Mouse (Mus musculus) lung, adult 2 months (tissue): ENCODE measurements at regions not wholly inside any gene's neighbourhood (a gene's known extent, or its start where the extent isn't known, plus 50 kb on each side); places are given as distances from the start of the nearest gene placed in this dataset.

Source experiments
- DNase-seq: peaks from one replicate; pipeline ENCODE4 v3.0.0; 2022
- H3K4me1 ChIP-seq: fragments of 200-500 bp; 2 replicates; pipeline ENCODE4 v1.6.1; 2011; ENCODE audit warnings: low read length; ENCODE audit not compliant: control insufficient read depth, insufficient read depth
- H3K4me3 ChIP-seq: fragments of 200-500 bp; replicated peaks from 2 replicates; pipeline ENCODE3; 2011; ENCODE audit warnings: low read depth, mild to moderate bottlenecking, control low read depth, low read length; ENCODE audit errors: extremely low read depth
- CTCF ChIP-seq: fragments of 200-500 bp; IDR thresholded peaks from 2 replicates; pipeline ENCODE4 v1.5.1; 2011; ENCODE audit warnings: mild to moderate bottlenecking, low read length, control low read depth; ENCODE audit not compliant: insufficient read depth
- POLR2A ChIP-seq: fragments of 200-500 bp; IDR thresholded peaks from 2 replicates; pipeline ENCODE4 v1.6.1; 2011; ENCODE audit warnings: low read depth, mild to moderate bottlenecking, control low read depth, low read length, borderline replicate concordance; ENCODE audit errors: extremely low read depth
- WGBS: fragments of 180-500 bp; shearing (Covaris S2); methylation state at CpG from one replicate; pipeline ENCODE4 v1.1.7; 2018; 5-methylcytosine and 5-hydroxymethylcytosine counted together

DNA sequence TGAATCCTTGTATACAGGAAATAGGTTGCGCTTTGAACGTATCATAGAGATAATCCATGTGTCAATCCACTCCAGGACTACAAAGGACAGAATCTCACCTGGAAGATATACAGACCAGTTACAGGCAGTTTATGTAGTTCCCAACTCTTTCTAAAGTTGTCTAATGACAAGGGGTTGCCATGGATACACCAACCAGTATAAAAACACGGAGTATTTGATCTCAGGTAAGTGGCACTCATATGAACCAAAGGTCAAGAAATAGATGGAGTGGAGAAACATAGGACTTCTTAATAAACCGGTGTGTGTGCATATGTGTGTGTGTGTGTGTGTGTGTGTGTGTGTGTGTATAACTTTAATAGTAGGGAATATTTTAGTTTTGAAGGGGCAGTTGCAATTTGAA, 266.0 kb upstream of the Arrdc4 start:
- WGBS: 60% methylated on average over 4 of the region's 4 CpGs

DNA sequence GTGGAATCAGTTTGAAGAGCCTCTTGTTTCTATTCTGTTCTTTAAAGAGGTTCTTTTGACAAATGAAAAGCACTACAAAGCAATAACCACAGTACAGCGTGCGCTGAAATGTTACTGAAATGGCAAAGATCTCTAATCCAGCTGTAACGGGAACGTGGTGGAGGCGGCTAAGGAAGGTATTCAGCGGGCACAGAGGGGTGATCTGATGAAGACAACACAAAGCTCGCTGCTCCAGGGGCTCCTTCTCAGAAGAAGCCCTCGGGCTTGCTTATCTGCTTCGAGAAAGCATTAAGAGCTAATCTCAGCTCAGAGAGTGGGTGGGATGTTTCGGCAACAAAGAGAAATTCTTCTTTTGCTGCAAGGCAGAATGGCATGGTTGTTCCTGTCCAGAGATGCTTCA, 258.2 kb upstream of the Arrdc4 start:
- TF ChIP-seq CTCF: no peak
- no peak for TF ChIP-seq POLR2A
- H3K4me1 ChIP-seq: no peaks in the 10 kb centered on the region
- 68% methylated on average over 10 of the region's 10 CpGs for WGBS
- no peak for DNase-seq
- H3K4me3 ChIP-seq: no peak overlapping the region

More for the DNA sequence above, 266.0 kb upstream of the Arrdc4 start:
- no peaks in the 10 kb centered on the region for H3K4me1 ChIP-seq
- no peak overlapping the region for H3K4me3 ChIP-seq
- no peak for DNase-seq
- TF ChIP-seq POLR2A: no peak
- TF ChIP-seq CTCF: no peak

GRCm38 (mm10) chr7:68988061-68988460, 239.0 kb upstream of the Arrdc4 start:
- TF ChIP-seq POLR2A (no peak), CTCF (no peak)
- no peak overlapping the region for H3K4me3 ChIP-seq
- no peak for DNase-seq
- H3K4me1 ChIP-seq: no peaks in the 10 kb centered on the region
- WGBS: 88% methylated on average over 4 of the region's 4 CpGs

DNA sequence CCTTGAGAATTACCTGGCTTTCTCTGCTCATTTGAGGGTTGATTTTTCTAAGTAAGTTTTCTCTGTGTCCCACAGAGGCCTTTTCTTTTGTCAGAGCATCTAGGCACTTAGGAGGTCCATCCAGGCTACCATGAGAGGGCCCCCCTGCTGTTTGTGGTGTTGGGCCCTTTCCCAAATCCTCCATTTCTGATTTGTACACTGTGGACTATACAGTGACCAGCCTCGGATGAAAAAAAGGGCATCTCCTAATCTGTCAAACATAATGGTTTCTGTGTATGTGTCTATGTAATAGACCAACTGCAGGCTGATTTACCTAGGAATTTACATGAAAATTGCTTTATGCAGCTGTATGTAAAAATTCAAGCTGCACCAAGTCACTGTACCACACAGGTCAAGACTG, 234.9 kb upstream of the Arrdc4 start:
- WGBS: 65% methylated on average over 1 of the region's 1 CpGs
- DNase-seq: no peak
- no peak overlapping the region for H3K4me3 ChIP-seq
- no peaks in the 10 kb centered on the region for H3K4me1 ChIP-seq
- TF ChIP-seq CTCF (no peak), POLR2A (no peak)

GRCm38 (mm10) chr7:68982914-68983502, 234.0 kb upstream of the Arrdc4 start:
- no peak for DNase-seq
- WGBS: 75% methylated on average over 10 of the region's 10 CpGs
- Histone ChIP-seq H3K4me1 (no peaks in the 10 kb centered on the region), H3K4me3 (no peak overlapping the region)
- TF ChIP-seq CTCF: no peak
- no peak for TF ChIP-seq POLR2A

DNA sequence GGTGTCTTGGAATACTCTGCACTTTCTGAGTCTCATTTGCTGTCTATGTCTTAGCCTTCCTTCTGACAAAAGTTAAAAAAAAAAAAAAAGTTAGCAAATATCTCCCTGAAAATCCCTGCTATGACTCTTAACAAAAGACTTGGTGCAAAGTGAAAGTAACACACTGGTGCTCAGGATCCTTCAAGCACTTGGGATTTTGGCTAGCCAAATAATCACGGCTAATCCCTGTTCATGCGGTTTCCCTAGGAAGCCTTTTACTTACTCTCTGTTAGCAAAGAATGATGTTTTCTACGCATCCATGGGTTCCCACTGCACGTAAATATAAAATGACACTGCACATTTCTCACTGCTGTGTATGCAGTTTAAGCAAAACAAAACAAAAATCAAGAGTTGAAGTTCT, 229.5 kb upstream of the Arrdc4 start:
- 32% methylated on average over 4 of the region's 4 CpGs for WGBS
- Histone ChIP-seq H3K4me1 (no peaks in the 10 kb centered on the region), H3K4me3 (no peak overlapping the region)
- TF ChIP-seq CTCF: no peak
- no peak for TF ChIP-seq POLR2A
- DNase-seq: no peak

DNA sequence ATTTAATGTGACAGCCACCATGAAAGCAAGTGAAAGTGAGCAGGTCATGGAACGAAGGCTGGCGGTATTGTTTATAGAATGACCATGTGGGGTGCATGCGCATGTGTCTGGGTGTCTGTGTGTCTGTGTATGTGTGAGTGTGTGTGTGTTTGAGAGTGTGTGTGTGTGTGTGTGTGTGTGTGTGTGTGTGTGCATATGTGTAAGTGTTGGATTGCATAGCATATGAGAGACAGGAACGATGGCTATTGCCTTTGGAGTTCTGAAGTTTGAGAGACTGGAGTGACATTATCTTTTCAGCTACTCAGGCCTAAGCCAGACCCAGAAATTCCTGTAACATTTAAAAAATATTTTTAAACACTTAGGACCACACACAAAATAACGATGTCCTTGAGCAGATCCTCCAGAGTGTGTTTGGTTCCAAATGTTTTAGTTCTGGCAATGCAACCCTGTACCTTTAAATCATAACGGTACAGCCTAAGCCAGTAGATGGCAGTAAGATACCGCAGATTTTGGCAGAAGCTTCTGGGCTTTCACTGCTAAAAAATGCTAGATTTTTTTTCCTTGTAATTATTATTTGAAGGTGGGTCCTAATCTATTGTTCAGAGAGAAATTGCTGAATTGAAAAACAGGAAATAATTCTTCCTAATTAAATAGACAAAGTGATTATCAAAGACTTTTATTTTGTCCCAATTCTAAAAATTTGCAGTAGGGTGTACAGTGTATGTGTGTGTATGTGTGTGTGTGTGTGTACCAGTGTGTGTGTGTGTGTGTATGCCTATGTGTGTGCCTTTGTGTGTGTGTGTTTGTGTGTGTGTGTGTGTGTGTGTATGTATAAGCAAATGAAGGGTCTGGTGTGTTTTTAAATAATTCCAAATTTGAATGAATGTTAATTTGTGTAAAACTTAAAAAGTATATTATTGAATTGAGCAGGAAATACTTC, 228.0 kb upstream of the Arrdc4 start:
- Histone ChIP-seq H3K4me3 (no peak overlapping the region), H3K4me1 (no peaks in the 10 kb centered on the region)
- no peak for DNase-seq
- 47% methylated on average over 7 of the region's 7 CpGs for WGBS
- TF ChIP-seq CTCF: no peak
- TF ChIP-seq POLR2A: no peak

DNA sequence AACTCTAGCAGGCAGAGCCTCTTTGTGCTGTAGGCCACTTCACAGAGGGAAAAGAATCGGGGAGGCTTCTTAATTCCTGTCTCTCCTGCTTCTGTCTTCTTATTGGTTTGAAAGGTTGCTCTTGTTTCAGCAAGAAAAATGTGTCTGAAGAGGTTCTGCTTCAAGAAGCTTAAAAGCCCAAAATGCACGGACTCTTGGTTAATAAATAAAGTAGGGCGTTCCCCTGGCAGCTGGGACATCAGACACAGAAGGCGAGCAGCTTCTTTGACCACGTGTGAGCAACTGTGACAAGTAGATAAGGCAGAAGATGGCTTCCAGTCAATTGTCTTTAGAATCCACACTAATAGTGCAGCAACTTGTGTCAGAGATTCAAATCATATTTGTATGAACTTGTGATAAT, 226.9 kb upstream of the Arrdc4 start:
- no peak overlapping the region for H3K4me3 ChIP-seq
- no peaks in the 10 kb centered on the region for H3K4me1 ChIP-seq
- DNase-seq: no peak
- no peak for TF ChIP-seq CTCF
- no peak for TF ChIP-seq POLR2A
- 38% methylated on average over 5 of the region's 5 CpGs for WGBS

DNA sequence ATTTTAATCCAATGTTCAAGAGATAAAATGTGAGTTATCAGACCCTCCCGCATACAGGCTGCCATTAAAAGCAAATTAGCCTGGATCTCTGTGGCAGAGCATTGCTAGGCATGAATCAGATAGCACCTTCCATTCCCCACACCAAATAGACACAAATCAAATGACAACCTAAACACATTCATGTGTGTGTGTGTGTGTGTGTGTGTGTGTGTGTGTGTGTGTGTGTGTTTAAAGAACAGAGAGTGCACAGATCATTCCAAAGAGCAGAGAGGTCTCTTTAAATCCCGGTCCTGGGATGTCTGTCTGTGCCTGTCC, 226.5 kb upstream of the Arrdc4 start:
- no peak overlapping the region for H3K4me3 ChIP-seq
- no peak for DNase-seq
- 69% methylated on average over 2 of the region's 2 CpGs for WGBS
- H3K4me1 ChIP-seq: no peaks in the 10 kb centered on the region
- TF ChIP-seq CTCF: no peak
- TF ChIP-seq POLR2A: no peak
